Mouse (Mus musculus): ENCODE measurements around the gene Kcnc1.

Gene Kcnc1

GRCm38 (mm10) chr7:46421535-46421934 is 25.2 kb downstream of the Kcnc1 start:
- no peak for DNase-seq (ENCODE audit: low spot score in 2 of 2)

- no peak for DNase-seq (ENCODE audit: low spot score in 2 of 2)
Observed at GRCm38 (mm10) chr7:46422052-46422763, 25.9 kb downstream of the Kcnc1 start.

- peak; percentile 56 to 84 for DNase-seq (ENCODE audit: low spot score in 2 of 2)
Observed at GRCm38 (mm10) chr7:46422764-46423412, 26.6 kb downstream of the Kcnc1 start.

GRCm38 (mm10) chr7:46423951-46424350 is 27.7 kb downstream of the Kcnc1 start:
- DNase-seq (ENCODE audit: low spot score in 2 of 2) = no peak

GRCm38 (mm10) chr7:46425012-46425411 is 28.7 kb downstream of the Kcnc1 start:
- no peak for DNase-seq (ENCODE audit: low spot score in 2 of 2)

GRCm38 (mm10) chr7:46433874-46434273 is 37.6 kb downstream of the Kcnc1 start:
- DNase-seq (ENCODE audit: low spot score in 2 of 2) = no peak

GRCm38 (mm10) chr7:46435833-46436232 is 39.5 kb downstream of the Kcnc1 start:
- no peak for DNase-seq (ENCODE audit: low spot score in 2 of 2)

GRCm38 (mm10) chr7:46438537-46439141 is 42.3 kb downstream of the Kcnc1 start:
- no peak for DNase-seq (ENCODE audit: low spot score in 2 of 2)

GRCm38 (mm10) chr7:46443163-46443562 is 46.9 kb downstream of the Kcnc1 start:
- no peak for DNase-seq (ENCODE audit: low spot score in 2 of 2)

- no peak for DNase-seq (ENCODE audit: low spot score in 2 of 2)
Observed at GRCm38 (mm10) chr7:46445896-46446295, 49.6 kb downstream of the Kcnc1 start.

GRCm38 (mm10) chr7:46447473-46448165 is 51.3 kb downstream of the Kcnc1 start:
- no peak for DNase-seq (ENCODE audit: low spot score in 2 of 2)

GRCm38 (mm10) chr7:46448922-46449645 is 52.8 kb downstream of the Kcnc1 start:
- DNase-seq (ENCODE audit: low spot score in 2 of 2) = no peak

- DNase-seq (ENCODE audit: low spot score in 2 of 2) = no peak
Observed at GRCm38 (mm10) chr7:46453930-46454679, 57.8 kb downstream of the Kcnc1 start.

- no peak for DNase-seq (ENCODE audit: low spot score in 2 of 2)
Observed at GRCm38 (mm10) chr7:46457889-46458288, 61.6 kb downstream of the Kcnc1 start.

GRCm38 (mm10) chr7:46459200-46459599 is 62.9 kb downstream of the Kcnc1 start:
- no peak for DNase-seq (ENCODE audit: low spot score in 2 of 2)

GRCm38 (mm10) chr7:46459605-46460245 is 63.4 kb downstream of the Kcnc1 start:
- DNase-seq (ENCODE audit: low spot score in 2 of 2) = no peak

GRCm38 (mm10) chr7:46462287-46462686 is 66.0 kb downstream of the Kcnc1 start:
- DNase-seq (ENCODE audit: low spot score in 2 of 2) = no peak

- no peak for DNase-seq (ENCODE audit: low spot score in 2 of 2)
Observed at GRCm38 (mm10) chr7:46463136-46463535, 66.8 kb downstream of the Kcnc1 start.

- no peak for DNase-seq (ENCODE audit: low spot score in 2 of 2)
Observed at GRCm38 (mm10) chr7:46466422-46466981, 70.2 kb downstream of the Kcnc1 start.

- no peak for DNase-seq (ENCODE audit: low spot score in 2 of 2)
Observed at GRCm38 (mm10) chr7:46469542-46469941, 73.2 kb downstream of the Kcnc1 start.
